Mouse (Mus musculus): ENCODE data around the gene Lhfp. TPM values are rescaled to one million over a fixed set of nuclear protein-coding genes. Genes with fewer than 3 reads are reported as not detected.
"Not testable (repeated sequence)": the region's sequence is repeated elsewhere in the genome, so short reads cannot be mapped to it uniquely, and the experiment has no call there.

The Lhfp gene
- polyA plus RNA-seq, 1 experiment from 2014 or later = 109 TPM

DNA sequence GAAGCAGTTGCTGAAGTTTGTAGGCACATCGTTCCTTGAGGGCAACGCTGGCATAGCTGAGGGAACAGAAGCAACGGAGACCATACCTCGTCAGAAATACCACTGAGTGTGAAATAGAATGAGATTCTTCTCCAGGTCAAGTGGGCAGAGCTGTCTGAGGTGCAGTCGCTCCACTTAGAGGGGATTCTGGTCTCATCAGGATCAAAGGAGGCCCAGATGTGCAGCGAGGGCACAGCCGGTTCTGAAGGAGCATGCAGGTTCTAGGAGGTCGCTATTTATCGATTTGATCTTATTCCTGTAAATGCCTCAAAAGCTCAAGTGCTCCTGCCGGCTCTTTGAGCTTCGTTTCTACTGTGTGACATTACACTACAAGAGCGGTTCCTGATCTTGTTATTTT, 61.4 kb downstream of the Lhfp start:
- Histone ChIP-seq H3K4me1 (peaks cover 23% of the 10 kb centered on the region), H3K27me3 (no peaks in the 10 kb centered on the region; the same call in 1 of the 2 replicates), H3K4me3 (no peak overlapping the region), H3K4me2 (no peak overlapping the region), H3K27ac (no peak overlapping the region), H3K36me3 (no peaks in the 10 kb centered on the region), H3K9me3 (no peaks in the 10 kb centered on the region), H3K9ac (no peak overlapping the region)
- 25% methylated on average over 12 of the region's 12 CpGs for WGBS
- ATAC-seq (ENCODE audit: insufficient number of reproducible peaks, low FRiP score, low TSS enrichment, low read depth) = no peak

DNA sequence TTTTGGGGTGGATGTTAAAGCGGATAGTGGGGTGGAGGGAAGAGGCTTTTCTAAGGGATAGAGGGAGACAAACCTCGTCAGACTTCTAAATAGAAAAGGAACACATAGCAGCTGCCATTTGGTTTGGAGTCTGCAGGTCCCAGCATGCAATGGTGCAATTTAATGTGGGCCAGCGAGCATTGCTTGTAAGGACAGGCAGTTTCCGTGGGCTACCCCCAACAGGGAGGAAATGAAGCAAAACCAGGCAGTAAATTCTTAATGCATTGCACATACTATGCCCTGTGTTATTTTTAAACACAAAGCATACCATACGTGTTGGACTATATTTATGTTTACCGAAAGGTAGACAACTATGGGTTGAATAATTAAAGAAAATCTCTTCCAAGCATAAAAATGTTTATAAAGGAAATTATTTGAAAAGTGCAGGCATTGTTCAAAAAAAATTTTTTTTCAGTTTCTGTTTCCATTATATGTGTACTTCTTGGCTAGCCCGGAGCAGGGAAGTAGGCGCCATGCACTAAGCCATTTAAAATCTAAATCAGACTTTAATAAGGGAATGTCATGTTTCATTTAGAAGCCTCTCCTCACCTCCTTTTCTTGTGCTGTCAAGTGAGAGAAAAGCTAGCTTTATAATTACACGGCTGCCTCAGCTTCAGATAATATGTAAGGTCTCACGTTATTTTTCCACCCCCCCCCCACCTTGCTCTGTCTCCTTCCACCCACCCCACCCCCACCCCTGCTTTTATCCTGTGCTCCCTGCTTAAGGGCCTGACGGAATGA, 67.5 kb downstream of the Lhfp start:
- H3K27me3 ChIP-seq = no peaks in the 10 kb centered on the region
- H3K4me3 ChIP-seq = no peak overlapping the region
- H3K36me3 ChIP-seq = no peaks in the 10 kb centered on the region
- H3K4me2 ChIP-seq = no peak overlapping the region
- peaks cover 18% of the 10 kb centered on the region for H3K4me1 ChIP-seq
- H3K9me3 ChIP-seq = no peaks in the 10 kb centered on the region
- no peak for ATAC-seq (ENCODE audit: insufficient number of reproducible peaks, low FRiP score, low TSS enrichment, low read depth)
- H3K9ac ChIP-seq = no peak overlapping the region
- H3K27ac ChIP-seq = no peak overlapping the region
- WGBS = 25% methylated on average over 11 of the region's 11 CpGs

DNA sequence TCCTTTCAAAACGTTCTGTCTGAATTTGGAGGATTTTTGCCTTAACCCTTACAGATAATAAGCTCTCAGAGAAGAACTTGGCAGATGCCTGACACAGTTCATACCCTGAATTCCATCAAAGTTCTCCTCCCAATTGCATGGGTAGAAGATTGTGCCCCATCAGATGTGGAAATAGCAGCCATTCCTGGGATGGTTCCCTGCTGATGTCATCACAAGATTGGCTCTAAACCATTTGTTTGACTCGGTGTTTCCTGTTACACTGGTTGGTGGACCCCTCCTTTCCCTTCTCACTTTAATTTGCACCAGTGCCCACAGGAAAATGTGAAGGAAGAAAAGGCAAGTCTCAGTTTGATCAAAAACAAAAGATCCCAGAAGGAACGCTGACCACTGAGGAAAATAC, 68.6 kb downstream of the Lhfp start:
- Histone ChIP-seq H3K27me3 (no peaks in the 10 kb centered on the region), H3K4me1 (peaks cover 18% of the 10 kb centered on the region), H3K36me3 (no peaks in the 10 kb centered on the region), H3K4me3 (no peak overlapping the region), H3K27ac (no peak overlapping the region), H3K4me2 (no peak overlapping the region), H3K9me3 (no peaks in the 10 kb centered on the region), H3K9ac (no peak overlapping the region)
- no peak for ATAC-seq (ENCODE audit: insufficient number of reproducible peaks, low FRiP score, low TSS enrichment, low read depth)
- 19% methylated on average over 3 of the region's 3 CpGs for WGBS

DNA sequence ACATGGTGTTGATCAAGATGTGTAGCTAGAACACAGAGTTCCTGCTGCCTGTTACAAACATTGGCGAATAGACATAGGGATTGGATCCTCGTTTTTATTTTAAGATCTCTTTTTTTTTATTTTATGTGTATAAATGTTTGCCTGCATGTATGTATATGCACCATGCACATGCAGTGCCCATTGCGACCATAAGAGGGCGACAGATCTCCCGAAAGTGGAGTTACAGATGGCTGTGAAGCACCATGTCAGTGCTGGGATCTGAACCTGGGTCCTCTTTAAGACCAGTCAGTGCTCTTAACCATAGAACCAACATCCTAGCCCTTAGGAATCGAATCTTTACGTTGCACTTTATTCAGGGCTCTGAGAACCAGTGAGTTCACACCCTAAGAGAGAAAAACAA, 70.7 kb downstream of the Lhfp start:
- H3K27ac ChIP-seq = no peak overlapping the region
- no peak for ATAC-seq (ENCODE audit: insufficient number of reproducible peaks, low FRiP score, low TSS enrichment, low read depth)
- WGBS = 94% methylated on average over 7 of the region's 7 CpGs
- no peaks in the 10 kb centered on the region for H3K27me3 ChIP-seq
- H3K4me3 ChIP-seq = no peak overlapping the region
- no peak overlapping the region for H3K9ac ChIP-seq
- peaks cover 11% of the 10 kb centered on the region for H3K4me1 ChIP-seq
- H3K36me3 ChIP-seq = no peaks in the 10 kb centered on the region
- no peak overlapping the region for H3K4me2 ChIP-seq
- no peaks in the 10 kb centered on the region for H3K9me3 ChIP-seq

DNA sequence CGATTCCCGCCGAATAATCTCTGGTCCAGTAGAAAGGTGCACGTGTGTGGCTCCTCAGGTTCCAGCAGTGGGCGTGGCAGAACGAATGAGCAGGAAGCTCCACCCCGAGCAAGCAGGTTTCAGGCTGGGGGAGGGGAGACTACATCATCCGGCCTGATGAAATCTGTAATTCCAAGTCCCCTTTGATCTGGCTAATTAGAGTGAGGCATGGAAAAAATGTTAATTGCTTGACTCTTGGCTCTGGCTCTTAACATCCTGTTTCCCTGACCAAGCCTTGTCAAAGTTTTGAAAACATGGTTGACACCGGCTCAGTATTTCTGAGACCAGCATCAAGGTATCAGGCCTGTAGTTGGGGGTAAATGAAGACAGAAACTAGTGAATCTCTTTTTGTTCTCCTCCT, 77.4 kb downstream of the Lhfp start:
- H3K27ac ChIP-seq; H3K9ac ChIP-seq; H3K4me2 ChIP-seq; H3K27me3 ChIP-seq; H3K4me3 ChIP-seq; H3K4me1 ChIP-seq; H3K36me3 ChIP-seq; ATAC-seq (ENCODE audit: insufficient number of reproducible peaks, low FRiP score, low TSS enrichment, low read depth); H3K9me3 ChIP-seq: not testable (repeated sequence)
- 45% methylated on average over 5 of the region's 9 CpGs for WGBS

DNA sequence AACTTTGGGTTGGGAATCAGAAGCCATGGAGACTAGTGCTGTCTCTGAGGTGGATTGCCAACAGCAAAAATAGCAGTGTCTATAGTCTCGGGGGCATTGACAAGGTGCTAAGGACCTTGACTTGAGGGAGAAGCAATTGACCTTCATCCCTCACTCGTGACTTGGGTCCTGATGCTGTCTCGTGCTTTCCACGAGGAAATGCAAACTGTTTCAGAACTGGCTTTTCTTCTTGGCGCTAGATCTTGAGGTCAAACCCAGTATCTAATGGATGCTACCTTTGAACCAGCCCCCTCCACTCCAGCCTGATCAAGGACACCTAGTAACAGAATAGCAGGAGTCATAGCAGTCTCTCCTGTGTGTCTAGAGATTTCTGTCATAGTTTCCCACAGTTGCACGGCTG, 78.7 kb downstream of the Lhfp start:
- no peak overlapping the region for H3K27ac ChIP-seq
- ATAC-seq (ENCODE audit: insufficient number of reproducible peaks, low FRiP score, low TSS enrichment, low read depth) = no peak
- 93% methylated on average over 6 of the region's 6 CpGs for WGBS
- no peaks in the 10 kb centered on the region for H3K27me3 ChIP-seq
- no peak overlapping the region for H3K9ac ChIP-seq
- H3K4me1 ChIP-seq = no peaks in the 10 kb centered on the region
- H3K9me3 ChIP-seq = no peaks in the 10 kb centered on the region
- H3K4me3 ChIP-seq = no peak overlapping the region
- no peak overlapping the region for H3K4me2 ChIP-seq
- no peaks in the 10 kb centered on the region for H3K36me3 ChIP-seq

DNA sequence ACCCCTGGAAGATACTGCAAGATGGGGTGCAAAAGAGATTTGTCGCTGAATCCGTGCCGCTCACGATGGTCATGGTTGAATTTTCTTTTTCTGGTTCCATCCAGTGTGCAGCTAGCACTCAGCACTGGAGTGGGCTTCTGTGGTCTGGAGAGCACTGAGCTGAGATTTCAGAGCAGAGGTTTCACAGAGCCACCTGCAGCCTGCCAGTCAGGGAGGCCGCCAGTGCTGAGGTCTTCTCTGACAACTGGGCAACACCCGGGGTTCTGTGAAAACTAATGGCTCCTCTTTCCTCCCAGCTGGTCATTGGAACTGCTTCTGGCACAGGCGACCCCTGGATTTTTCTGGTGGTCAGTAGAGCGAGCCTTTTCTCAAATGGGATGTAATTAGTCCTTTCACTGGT, 84.2 kb downstream of the Lhfp start:
- H3K4me2 ChIP-seq = no peak overlapping the region
- no peak overlapping the region for H3K27ac ChIP-seq
- no peak overlapping the region for H3K9ac ChIP-seq
- WGBS = 62% methylated on average over 8 of the region's 8 CpGs
- ATAC-seq (ENCODE audit: insufficient number of reproducible peaks, low FRiP score, low TSS enrichment, low read depth) = no peak
- H3K9me3 ChIP-seq = no peaks in the 10 kb centered on the region
- no peaks in the 10 kb centered on the region for H3K27me3 ChIP-seq
- H3K4me3 ChIP-seq = no peak overlapping the region
- no peaks in the 10 kb centered on the region for H3K4me1 ChIP-seq
- no peaks in the 10 kb centered on the region for H3K36me3 ChIP-seq

DNA sequence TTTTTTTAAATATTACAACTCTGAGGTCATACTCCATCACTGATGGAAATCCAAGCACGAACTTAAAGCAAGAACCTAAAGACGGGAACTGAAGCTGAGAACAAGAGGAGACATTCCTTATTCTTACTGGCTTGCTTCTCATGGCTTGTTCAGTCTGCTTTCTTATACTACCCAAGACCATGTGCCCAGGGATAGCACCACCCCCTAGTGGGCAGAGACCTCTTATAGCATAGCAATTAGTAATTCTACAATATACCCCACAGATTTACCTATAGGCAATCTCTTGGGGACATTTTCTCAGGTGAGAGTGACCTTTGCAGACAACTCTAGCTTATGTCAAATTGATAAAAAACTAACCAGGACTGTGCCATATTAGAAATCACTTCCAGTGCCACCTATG, 97.5 kb downstream of the Lhfp start:
- Histone ChIP-seq H3K4me2 (no peak overlapping the region), H3K36me3 (no peaks in the 10 kb centered on the region), H3K9me3 (no peaks in the 10 kb centered on the region), H3K27me3 (no peaks in the 10 kb centered on the region), H3K4me1 (no peaks in the 10 kb centered on the region), H3K27ac (no peak overlapping the region), H3K9ac (no peak overlapping the region), H3K4me3 (no peak overlapping the region)
- 95% methylated on average over 2 of the region's 2 CpGs for WGBS
- no peak for ATAC-seq (ENCODE audit: insufficient number of reproducible peaks, low FRiP score, low TSS enrichment, low read depth)

DNA sequence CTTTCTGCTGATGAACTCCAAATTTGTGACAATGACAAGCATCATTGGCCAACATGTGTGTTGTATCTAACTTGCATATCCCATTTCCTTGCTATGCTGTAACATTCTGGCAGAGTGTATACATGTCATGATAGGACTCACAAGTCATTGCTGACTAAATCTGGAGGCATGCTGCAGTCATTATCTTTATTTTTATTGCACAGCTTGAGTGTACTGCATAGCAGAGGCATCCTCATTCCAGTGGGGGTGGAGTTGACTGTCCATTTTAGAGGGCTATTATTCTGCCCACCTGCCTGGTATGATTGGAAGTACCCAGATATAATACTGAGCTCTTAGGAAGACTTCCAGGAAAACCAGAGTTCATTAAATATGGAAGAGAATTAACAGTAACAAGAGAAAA, 97.9 kb downstream of the Lhfp start:
- H3K9me3 ChIP-seq = no peaks in the 10 kb centered on the region
- no peak overlapping the region for H3K9ac ChIP-seq
- H3K27me3 ChIP-seq = no peaks in the 10 kb centered on the region
- H3K36me3 ChIP-seq = no peaks in the 10 kb centered on the region
- no peaks in the 10 kb centered on the region for H3K4me1 ChIP-seq
- H3K4me3 ChIP-seq = no peak overlapping the region
- no peak overlapping the region for H3K27ac ChIP-seq
- no peak for ATAC-seq (ENCODE audit: insufficient number of reproducible peaks, low FRiP score, low TSS enrichment, low read depth)
- no peak overlapping the region for H3K4me2 ChIP-seq

DNA sequence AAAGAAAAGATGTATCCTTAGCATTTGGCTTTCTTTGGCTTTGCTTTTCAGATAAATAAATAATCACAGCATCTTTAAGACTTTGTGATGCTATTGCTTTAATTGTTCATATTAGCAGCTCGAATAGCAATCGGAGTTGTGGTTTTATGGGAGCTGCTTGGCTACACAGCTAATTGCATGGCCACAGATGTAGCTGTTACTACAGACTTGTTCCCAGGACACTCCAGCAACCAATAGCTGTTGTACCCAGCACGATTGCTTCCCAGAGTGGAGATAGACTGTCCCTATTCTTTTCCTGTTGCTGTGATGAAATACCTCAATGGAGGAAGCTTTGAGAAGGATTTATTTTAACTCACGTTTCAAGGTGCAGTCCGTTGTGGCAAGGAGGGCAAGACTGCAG, 98.3 kb downstream of the Lhfp start:
- H3K27me3 ChIP-seq = no peaks in the 10 kb centered on the region
- H3K36me3 ChIP-seq = no peaks in the 10 kb centered on the region
- H3K9me3 ChIP-seq = no peaks in the 10 kb centered on the region
- H3K27ac ChIP-seq = no peak overlapping the region
- no peaks in the 10 kb centered on the region for H3K4me1 ChIP-seq
- no peak for ATAC-seq (ENCODE audit: insufficient number of reproducible peaks, low FRiP score, low TSS enrichment, low read depth)
- 72% methylated on average over 5 of the region's 5 CpGs for WGBS
- no peak overlapping the region for H3K4me3 ChIP-seq
- H3K4me2 ChIP-seq = no peak overlapping the region
- H3K9ac ChIP-seq = no peak overlapping the region

DNA sequence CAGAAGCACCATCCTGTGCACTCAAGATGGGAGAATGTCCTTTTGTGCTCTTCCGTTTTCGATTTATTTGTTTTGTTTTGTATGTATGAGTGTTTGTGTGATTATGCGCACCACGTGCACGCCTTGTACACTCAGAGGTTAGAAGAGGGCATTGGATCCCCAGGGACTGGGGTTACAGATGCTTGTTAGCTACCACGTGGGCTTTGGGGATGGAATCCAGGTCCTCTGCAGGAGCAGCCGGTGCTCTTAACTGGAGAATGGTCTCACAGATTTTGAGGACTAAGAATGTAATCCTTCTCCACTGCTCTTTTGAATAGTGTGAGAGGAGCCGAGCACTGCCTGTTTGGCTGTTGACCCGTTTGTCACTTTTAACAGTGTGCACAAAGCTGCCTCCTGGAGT, 101.2 kb downstream of the Lhfp start:
- no peaks in the 10 kb centered on the region for H3K27me3 ChIP-seq
- no peaks in the 10 kb centered on the region for H3K4me1 ChIP-seq
- no peak overlapping the region for H3K4me3 ChIP-seq
- H3K36me3 ChIP-seq = no peaks in the 10 kb centered on the region
- no peak overlapping the region for H3K4me2 ChIP-seq
- H3K9me3 ChIP-seq = no peaks in the 10 kb centered on the region
- no peak overlapping the region for H3K9ac ChIP-seq
- no peak for ATAC-seq (ENCODE audit: insufficient number of reproducible peaks, low FRiP score, low TSS enrichment, low read depth)
- H3K27ac ChIP-seq = no peak overlapping the region
- 78% methylated on average over 9 of the region's 9 CpGs for WGBS

DNA sequence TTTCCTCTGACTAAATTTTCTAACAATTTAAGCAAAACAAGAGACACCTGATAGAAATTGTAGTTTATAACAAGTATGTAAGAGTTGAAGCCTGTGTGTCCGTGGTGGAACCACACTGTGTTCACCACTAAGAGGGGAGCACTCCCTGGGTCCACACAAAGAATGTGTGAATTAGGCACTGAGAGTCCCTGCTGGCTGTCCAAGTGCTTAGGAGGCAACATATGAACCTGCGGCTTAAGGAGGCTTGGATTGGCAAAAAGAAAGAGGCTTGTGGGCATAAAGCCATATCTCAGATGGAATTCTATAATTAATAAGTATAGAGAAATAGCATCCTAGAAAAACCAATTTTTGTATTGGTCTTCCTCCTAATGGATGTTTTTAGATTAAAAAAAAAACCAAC, 104.2 kb downstream of the Lhfp start:
- Histone ChIP-seq H3K9me3 (no peaks in the 10 kb centered on the region), H3K27me3 (no peaks in the 10 kb centered on the region), H3K27ac (no peak overlapping the region), H3K4me3 (no peak overlapping the region), H3K9ac (no peak overlapping the region), H3K36me3 (no peaks in the 10 kb centered on the region), H3K4me2 (no peak overlapping the region), H3K4me1 (no peaks in the 10 kb centered on the region)
- WGBS = 68% methylated on average over 2 of the region's 2 CpGs
- ATAC-seq (ENCODE audit: insufficient number of reproducible peaks, low FRiP score, low TSS enrichment, low read depth) = no peak

DNA sequence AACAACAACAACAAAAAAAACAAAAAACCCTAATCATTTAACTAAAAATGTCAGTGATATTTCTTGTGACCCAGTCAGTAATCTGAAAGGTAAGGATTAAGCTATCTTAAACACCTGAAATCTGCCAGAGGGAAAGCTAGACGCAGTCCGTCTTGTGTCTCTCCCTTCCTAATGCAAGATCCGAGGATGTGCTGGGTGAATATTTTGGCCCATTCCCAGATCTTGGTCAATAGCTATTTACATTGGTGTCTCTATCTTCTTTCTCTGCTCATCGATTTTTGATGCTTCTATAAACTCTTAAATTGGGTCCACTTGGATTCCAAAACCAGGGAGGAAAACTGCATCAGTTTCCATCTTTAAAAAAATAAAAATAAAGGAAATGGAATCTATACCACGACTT, 104.6 kb downstream of the Lhfp start:
- H3K4me2 ChIP-seq = no peak overlapping the region
- H3K4me1 ChIP-seq = no peaks in the 10 kb centered on the region
- no peak overlapping the region for H3K9ac ChIP-seq
- no peaks in the 10 kb centered on the region for H3K36me3 ChIP-seq
- H3K27me3 ChIP-seq = no peaks in the 10 kb centered on the region
- no peak for ATAC-seq (ENCODE audit: insufficient number of reproducible peaks, low FRiP score, low TSS enrichment, low read depth)
- H3K27ac ChIP-seq = no peak overlapping the region
- WGBS = 79% methylated on average over 5 of the region's 5 CpGs
- no peaks in the 10 kb centered on the region for H3K9me3 ChIP-seq
- no peak overlapping the region for H3K4me3 ChIP-seq

Data from limb, embryonic 15.5 days (tissue).